Mouse (Mus musculus) lung, embryonic 15.5 days (tissue): ENCODE measurements around the gene Fmnl2. TPM values are rescaled to one million over a fixed set of nuclear protein-coding genes. Genes with fewer than 3 reads are reported as not detected.

ENCODE experiments used
- ATAC-seq: fragments of 200-750 bp; cut with Nextera tagmentation; 2 replicates; pipeline ENCODE4 v1.8.0; 2017; ENCODE audit warnings: moderate number of reproducible peaks, borderline replicate concordance; ENCODE audit not compliant: low FRiP score, low TSS enrichment; ENCODE audit errors: extremely low read depth
- H3K27ac ChIP-seq: fragments of 300-500 bp; sonication (generic); 2 replicates; pipeline ENCODE4 v1.5.1; 2015; ENCODE audit warnings: moderate library complexity, mild to moderate bottlenecking, inconsistent platforms
- H3K27me3 ChIP-seq: fragments of 300-500 bp; sonication (generic); 2 replicates; pipeline ENCODE4 v1.6.1; 2015; ENCODE audit warnings: inconsistent platforms
- H3K36me3 ChIP-seq: fragments of 300-500 bp; sonication (generic); 2 replicates; pipeline ENCODE4 v1.6.1; 2015; ENCODE audit warnings: inconsistent platforms
- H3K4me1 ChIP-seq: fragments of 300-500 bp; sonication (generic); 2 replicates; pipeline ENCODE4 v1.6.1; 2015; ENCODE audit warnings: inconsistent platforms
- H3K4me2 ChIP-seq: fragments of 300-500 bp; sonication (generic); 2 replicates; pipeline ENCODE4 v1.6.1; 2015; ENCODE audit warnings: inconsistent platforms, mild to moderate bottlenecking, moderate library complexity
- H3K4me3 ChIP-seq: fragments of 300-500 bp; sonication (generic); 2 replicates; pipeline ENCODE4 v1.5.1; 2015; ENCODE audit warnings: mild to moderate bottlenecking, inconsistent platforms
- H3K9ac ChIP-seq: fragments of 300-500 bp; sonication (generic); 2 replicates; pipeline ENCODE4 v1.6.1; 2015; ENCODE audit warnings: inconsistent platforms
- H3K9me3 ChIP-seq: fragments of 300-500 bp; sonication (generic); 2 replicates; pipeline ENCODE4 v1.6.1; 2016; ENCODE audit warnings: inconsistent platforms
- WGBS: fragments of 180-500 bp; shearing (Covaris S2); methylation state at CpG from one replicate; pipeline ENCODE4 v1.1.7; 2015; 5-methylcytosine and 5-hydroxymethylcytosine counted together
- polyA plus RNA-seq: library from polyadenylated mRNA; unstranded; fragments of >200 nt; fragmentation: Nextera tagmentation; extraction: Ambion mirVana; gene quantifications from 2 replicates; pipeline ENCODE4 v1.2.1, GENCODE M21; 2015

Fmnl2 gene
- polyA plus RNA-seq, 1 experiment from 2014 or later, result 3.7 TPM

DNA sequence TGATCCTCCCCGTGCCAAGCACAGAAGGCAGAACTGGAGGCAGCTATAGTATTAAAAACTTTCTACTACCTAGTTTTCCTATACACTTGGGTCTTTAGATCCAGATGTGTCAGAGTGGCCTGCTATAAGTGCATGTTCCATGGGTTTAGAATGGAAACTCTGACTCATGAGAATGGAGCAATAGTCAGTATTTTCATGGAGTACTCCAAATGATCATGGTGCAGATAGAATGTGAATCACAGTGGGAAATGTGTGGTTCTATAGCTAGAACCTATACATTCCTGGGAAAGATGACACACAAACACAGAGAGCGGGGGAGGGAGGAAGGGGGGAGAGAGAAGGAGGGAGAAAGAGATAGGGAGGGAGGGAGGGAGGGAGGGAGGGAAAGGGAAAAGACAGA is 13.8 kb upstream of the Fmnl2 start:
- Histone ChIP-seq H3K9me3 (no peaks in the 10 kb centered on the region), H3K4me2 (no peak overlapping the region), H3K4me3 (no peak overlapping the region), H3K27me3 (no peaks in the 10 kb centered on the region; the same call in none of the 2 replicates), H3K27ac (no peak overlapping the region), H3K4me1 (0 out of 2 replicates have a peak, but pooled peaks cover 7% of the 10 kb centered on the region), H3K36me3 (no peaks in the 10 kb centered on the region), H3K9ac (no peak overlapping the region)
- ATAC-seq, result no peak
- 77% methylated on average over 2 of the region's 2 CpGs for WGBS

DNA sequence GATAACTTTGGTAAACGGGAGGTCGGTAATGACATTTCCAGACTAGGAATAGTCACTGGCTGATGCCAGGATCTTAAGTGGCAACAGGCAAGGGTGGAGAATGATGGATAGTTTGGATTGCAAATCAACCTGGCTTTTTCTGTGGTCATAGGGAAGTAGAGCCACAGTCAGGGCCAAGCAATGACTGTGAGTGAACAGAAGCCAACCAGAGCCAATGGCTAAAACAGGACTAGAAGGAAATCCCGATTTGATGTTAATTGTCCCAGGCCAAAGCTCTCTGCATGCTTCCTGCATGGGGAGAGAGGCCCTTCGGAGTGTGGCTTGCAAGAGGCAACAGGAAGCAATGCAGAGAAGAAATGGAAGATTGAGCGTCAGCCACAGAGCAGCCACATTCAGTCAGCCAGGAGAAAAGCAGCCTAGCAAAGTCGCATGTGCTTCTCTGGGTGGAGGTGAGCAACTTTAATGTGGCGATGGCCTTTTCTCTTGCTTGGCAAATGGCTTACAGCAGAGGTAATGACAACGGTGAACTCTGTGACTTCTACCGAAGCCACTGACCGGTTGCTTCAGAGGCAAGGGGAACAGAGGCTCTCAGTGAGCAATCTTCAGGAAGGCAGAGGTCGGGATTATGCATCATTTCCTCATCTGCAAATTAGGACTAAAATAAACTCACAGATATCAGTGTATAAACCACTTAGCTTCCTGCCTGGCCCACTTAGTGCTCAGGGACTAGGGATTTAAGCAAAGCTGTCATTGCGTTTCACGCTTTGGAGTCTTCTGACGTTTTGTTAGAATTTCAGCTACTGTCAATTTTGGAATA is 12.5 kb upstream of the Fmnl2 start:
- H3K9ac ChIP-seq, result no peak overlapping the region
- no peak overlapping the region for H3K4me2 ChIP-seq
- no peak for ATAC-seq
- no peak overlapping the region for H3K4me3 ChIP-seq
- H3K36me3 ChIP-seq, result no peaks in the 10 kb centered on the region
- 48% methylated on average over 14 of the region's 14 CpGs for WGBS
- H3K9me3 ChIP-seq, result no peaks in the 10 kb centered on the region
- 0 out of 2 replicates have a peak, but pooled peaks cover 3% of the 10 kb centered on the region for H3K4me1 ChIP-seq
- no peak overlapping the region for H3K27ac ChIP-seq
- H3K27me3 ChIP-seq, result no peaks in the 10 kb centered on the region; the same call in none of the 2 replicates

DNA sequence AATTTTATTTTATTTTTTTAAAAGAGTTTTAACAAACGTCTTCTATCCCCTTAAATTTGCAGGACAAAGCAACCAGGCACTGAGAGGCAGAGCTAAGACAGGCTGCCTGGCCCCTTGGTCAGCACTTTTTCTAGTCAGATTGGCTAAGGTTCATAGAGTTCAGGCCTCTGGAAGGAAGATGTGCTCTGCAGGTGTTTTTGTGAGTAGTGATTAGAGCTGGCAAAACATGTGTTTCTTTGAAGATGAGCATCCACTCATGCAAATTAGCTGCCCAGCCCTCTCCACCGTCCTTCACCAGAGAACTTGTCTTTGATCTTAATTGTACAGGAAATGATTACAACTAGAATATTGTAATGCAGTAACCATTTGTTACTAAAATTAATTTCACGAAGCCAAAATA is 11.2 kb upstream of the Fmnl2 start:
- no peak for ATAC-seq
- Histone ChIP-seq H3K4me3 (no peak overlapping the region), H3K36me3 (no peaks in the 10 kb centered on the region), H3K9ac (no peak overlapping the region), H3K4me1 (no peaks in the 10 kb centered on the region), H3K9me3 (no peaks in the 10 kb centered on the region), H3K27ac (no peak overlapping the region), H3K4me2 (no peak overlapping the region), H3K27me3 (no peaks in the 10 kb centered on the region; the same call in none of the 2 replicates)
- WGBS, result 55% methylated on average over 3 of the region's 3 CpGs

DNA sequence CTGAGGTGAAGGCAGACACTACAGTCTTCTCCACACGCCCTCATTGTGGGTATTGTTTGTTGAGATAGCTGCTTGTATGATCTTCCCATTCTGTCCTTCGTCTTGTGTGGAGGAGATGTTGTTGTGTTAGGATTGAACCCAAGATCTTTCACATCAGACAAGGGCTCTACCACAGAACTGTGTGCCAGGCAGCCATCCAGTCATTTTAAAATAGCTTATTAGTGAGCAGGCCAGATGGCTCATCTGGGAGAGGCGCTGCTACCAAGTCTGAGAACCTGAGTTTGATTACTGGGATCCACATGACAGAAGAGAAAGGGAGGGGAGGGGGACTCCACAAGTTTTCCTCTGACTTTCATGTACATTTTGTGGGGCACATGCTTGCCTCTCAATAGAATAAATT is 8.6 kb upstream of the Fmnl2 start:
- WGBS, result 58% methylated on average over 3 of the region's 3 CpGs
- Histone ChIP-seq H3K4me3 (no peak overlapping the region), H3K27me3 (no peaks in the 10 kb centered on the region; the same call in 1 of the 2 replicates), H3K4me2 (no peak overlapping the region), H3K9me3 (no peaks in the 10 kb centered on the region), H3K36me3 (no peaks in the 10 kb centered on the region), H3K4me1 (no peaks in the 10 kb centered on the region), H3K27ac (no peak overlapping the region), H3K9ac (no peak overlapping the region)
- no peak for ATAC-seq

DNA sequence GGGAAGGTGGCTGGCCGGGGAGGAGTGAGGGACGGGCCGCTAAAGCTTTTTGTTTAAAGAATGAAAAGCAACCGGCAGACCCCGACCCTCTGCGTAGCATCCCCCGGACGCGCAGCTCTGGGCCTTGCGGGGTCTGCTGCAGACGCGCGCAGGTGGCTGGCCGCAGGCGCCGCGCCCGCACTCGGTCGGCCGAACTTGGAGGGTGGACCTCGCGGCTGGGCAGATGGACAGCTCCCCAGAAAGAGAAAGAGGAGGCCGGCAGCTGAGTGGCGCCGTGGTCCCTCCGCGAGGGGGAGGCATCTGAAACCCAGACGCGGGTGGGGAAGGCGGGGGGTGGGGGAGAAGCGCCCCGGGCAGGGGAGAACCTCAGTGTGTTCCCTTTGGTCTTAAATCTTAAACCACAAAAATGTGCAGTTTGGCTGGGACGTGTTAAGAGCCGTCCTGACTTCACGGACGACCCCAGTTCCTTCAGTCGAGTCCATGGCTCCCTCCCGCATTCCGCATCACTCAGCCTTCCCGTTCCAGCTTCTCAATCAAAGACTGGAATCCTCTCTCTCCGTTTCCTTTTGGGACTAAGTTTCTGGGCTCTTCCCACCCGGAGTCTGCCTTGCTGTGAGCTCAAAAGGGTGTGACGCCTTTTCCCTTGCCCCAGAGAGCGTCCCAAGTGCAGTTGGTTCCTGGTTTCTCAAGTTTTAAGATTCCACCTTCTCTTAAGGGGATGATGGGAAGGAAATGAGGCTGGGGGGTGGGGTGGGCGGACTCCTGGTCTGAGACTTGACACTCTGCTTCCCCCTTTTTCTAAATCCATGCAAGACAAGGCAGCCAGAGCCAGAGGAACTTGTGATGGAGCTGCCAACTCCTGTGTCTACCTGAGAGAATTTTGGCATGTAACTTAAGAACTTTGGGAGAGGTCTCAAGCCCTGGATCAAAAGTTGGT is 1.1 kb downstream of the Fmnl2 start:
- no peaks in the 10 kb centered on the region for H3K27me3 ChIP-seq
- no peaks in the 10 kb centered on the region for H3K36me3 ChIP-seq
- peak overlapping the region; percentile 80 for H3K4me3 ChIP-seq
- peak overlapping the region; percentile 65 for H3K27ac ChIP-seq
- H3K4me1 ChIP-seq, result peaks cover 28% of the 10 kb centered on the region
- H3K9ac ChIP-seq, result peak overlapping the region; percentile 79
- peak overlapping the region; percentile 99 for H3K4me2 ChIP-seq
- H3K9me3 ChIP-seq, result no peaks in the 10 kb centered on the region
- ATAC-seq, result peak; percentile 26; the same call in 1 of the 2 replicates
- under 1% methylated on average over 45 of the region's 46 CpGs for WGBS

DNA sequence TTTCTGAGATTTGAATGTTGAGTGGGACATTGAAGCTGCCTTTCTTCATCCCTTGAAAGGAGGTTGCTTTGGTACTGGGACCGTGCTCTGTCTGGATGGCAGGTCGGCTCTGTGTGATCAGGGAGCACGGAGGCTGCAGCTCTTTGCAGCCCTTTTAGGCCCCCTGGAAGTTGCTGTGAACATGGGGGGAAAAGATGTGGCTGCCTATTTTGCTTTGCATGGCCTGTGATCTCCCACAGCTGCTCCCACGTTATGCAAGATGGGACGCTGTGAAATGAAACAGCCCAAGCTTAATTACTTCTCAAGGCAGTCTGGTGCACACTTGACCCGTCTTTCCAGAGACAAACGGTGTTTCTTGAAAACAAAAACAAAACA is 1.8 kb downstream of the Fmnl2 start:
- Histone ChIP-seq H3K4me2 (peak overlapping the region; percentile 99), H3K4me1 (peaks cover 28% of the 10 kb centered on the region), H3K36me3 (no peaks in the 10 kb centered on the region), H3K9me3 (no peaks in the 10 kb centered on the region), H3K27me3 (no peaks in the 10 kb centered on the region), H3K27ac (no peak overlapping the region), H3K9ac (0 out of 2 replicates have a peak overlapping the region, but pooled peaks have one; percentile 79), H3K4me3 (peak overlapping the region; percentile 80)
- WGBS, result 14% methylated on average over 7 of the region's 7 CpGs
- ATAC-seq, result no peak

DNA sequence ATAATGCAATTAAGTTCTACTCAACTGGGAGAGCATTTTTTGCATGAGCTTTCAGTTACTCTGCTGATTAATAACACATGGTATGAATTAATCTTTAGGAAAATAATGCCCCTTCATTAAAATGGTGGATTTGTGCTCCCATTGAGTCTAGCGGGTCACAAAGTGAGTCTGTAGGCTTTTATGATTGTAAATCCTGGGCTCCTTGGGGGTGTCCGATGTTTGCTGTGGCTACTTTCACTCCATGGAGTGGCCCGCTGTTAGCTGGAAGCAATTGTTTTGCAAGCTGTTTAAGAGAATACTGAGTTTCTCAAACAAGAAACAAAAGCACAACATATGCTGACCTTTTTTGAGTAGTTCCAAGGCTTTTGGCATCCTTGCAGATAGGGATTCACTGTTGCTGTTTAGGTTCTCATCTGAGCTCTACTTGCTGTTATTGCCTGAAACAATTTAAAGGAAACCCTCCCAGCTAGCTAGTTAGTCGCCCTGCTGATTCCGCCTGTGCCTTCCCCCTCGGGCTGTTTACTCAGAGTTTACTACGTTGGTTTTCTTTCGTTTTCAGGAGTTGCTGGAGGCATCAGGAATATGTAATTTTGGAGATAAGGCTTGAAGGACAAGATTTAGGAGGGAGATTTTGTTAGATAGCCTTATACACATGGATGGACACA is 2.6 kb downstream of the Fmnl2 start:
- H3K27ac ChIP-seq, result no peak overlapping the region
- ATAC-seq, result no peak
- no peak overlapping the region; the same call in 1 of the 2 replicates for H3K4me3 ChIP-seq

DNA sequence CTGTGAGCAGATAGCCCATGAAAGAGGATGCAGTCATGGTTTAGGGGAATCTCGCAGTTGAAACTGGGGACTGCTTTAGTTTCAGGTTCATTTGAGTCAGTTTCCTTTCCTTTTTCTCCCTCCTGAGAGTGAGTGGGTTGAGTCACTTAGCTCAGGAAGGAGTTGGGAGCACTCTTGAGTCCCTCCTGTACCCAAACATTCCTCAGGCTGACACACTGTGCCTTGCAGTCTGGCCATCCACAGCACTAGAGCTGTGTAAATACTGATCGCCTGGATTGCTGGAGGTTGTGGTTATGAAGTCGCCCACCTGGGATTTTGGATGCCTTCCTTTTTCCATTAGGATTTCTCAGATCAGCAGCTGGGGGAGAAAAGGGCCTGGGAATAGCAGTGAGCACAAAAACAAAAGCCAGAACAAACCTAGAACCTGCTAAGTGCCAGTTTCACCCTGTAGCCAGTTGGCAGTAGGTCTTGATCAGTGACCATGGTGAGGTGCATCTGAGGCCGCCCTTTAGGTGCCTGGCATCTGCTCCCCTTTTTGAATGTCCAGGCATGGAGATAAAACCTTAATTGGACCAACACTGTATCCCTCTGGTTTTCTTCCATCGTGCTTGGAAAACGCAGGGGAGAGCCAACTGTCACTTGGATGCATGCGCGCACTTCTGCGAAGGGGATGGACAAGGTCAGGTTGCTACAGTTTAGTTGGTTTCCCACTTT is 4.5 kb downstream of the Fmnl2 start:
- H3K4me1 ChIP-seq, result peaks cover 31% of the 10 kb centered on the region
- H3K9ac ChIP-seq, result no peak overlapping the region
- 75% methylated on average over 9 of the region's 9 CpGs for WGBS
- ATAC-seq, result no peak
- H3K27ac ChIP-seq, result no peak overlapping the region
- no peaks in the 10 kb centered on the region for H3K27me3 ChIP-seq
- H3K4me3 ChIP-seq, result no peak overlapping the region
- no peaks in the 10 kb centered on the region for H3K9me3 ChIP-seq
- peak overlapping the region; percentile 21 for H3K4me2 ChIP-seq
- H3K36me3 ChIP-seq, result no peaks in the 10 kb centered on the region

More for the DNA sequence above, 2.6 kb downstream of the Fmnl2 start:
- Histone ChIP-seq H3K9me3 (no peaks in the 10 kb centered on the region), H3K9ac (no peak overlapping the region), H3K36me3 (no peaks in the 10 kb centered on the region), H3K4me2 (peak overlapping the region; percentile 99; the same call in 1 of the 2 replicates), H3K4me1 (peaks cover 28% of the 10 kb centered on the region), H3K27me3 (no peaks in the 10 kb centered on the region)
- 43% methylated on average over 8 of the region's 8 CpGs for WGBS

DNA sequence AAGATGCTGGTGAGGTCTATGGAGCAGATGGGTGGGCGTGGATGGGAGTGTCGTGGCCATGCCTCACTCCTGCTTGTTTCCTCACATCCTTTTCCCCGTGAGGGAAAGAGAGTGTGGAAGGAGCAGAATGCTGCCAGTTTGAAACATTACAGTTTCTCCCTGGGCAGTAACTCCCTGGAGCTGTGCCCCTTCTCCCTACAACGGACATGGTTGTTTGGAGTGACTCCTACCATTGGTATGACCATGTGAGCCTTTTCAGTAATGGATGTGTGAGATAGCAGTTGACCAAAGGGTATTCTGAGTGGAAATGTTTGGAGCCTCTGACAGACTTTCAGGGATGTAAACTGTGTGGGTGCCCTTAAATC is 5.1 kb downstream of the Fmnl2 start:
- ATAC-seq, result no peak
- Histone ChIP-seq H3K9ac (no peak overlapping the region), H3K9me3 (no peaks in the 10 kb centered on the region), H3K4me3 (no peak overlapping the region), H3K27me3 (no peaks in the 10 kb centered on the region), H3K4me2 (no peak overlapping the region), H3K36me3 (no peaks in the 10 kb centered on the region), H3K27ac (no peak overlapping the region), H3K4me1 (peaks cover 30% of the 10 kb centered on the region)
- WGBS, result 58% methylated on average over 4 of the region's 4 CpGs

DNA sequence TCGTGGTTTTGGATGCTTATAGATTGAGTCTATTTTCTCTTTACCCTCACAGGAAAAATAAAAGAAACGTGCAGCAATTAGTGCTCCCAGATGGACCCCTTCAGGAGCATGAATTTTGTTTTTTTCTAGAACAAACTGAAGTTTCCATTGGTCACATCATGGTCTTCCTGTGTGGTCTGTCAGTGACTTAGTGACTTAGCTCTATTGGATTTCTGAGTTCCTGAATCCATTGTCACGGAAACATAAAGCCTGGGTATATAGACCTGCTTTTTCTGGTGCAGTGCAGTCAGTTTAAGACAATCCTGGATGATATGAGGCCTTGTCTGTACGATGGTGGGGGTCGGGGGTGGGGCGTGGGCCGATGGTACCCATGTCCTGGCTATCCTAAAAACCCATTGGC is 7.0 kb downstream of the Fmnl2 start:
- no peak overlapping the region for H3K4me2 ChIP-seq
- no peak for ATAC-seq
- 89% methylated on average over 7 of the region's 7 CpGs for WGBS
- H3K4me1 ChIP-seq, result peaks cover 33% of the 10 kb centered on the region
- no peaks in the 10 kb centered on the region for H3K9me3 ChIP-seq
- H3K9ac ChIP-seq, result no peak overlapping the region
- H3K27ac ChIP-seq, result no peak overlapping the region
- H3K27me3 ChIP-seq, result no peaks in the 10 kb centered on the region
- no peaks in the 10 kb centered on the region for H3K36me3 ChIP-seq
- no peak overlapping the region for H3K4me3 ChIP-seq

DNA sequence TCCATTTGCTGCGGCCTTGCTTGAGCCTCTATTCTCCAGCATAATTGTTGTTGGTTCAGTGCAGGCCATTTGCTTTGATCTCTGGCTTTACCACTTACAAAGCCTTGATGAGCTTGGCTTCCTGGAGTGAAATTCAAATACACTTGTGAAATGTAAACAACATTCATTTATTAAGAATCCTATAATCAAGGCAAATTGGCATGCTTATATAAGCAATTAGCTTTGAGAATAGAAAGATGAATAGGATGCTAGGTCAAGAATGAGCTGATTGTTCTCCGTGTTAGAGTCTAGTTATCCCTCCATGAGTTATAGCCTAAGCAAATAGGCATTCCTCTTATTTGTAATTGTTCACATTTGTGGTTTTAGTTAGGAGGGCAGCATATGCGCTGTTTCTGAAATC is 8.5 kb downstream of the Fmnl2 start:
- Histone ChIP-seq H3K4me1 (peaks cover 22% of the 10 kb centered on the region; the same call in 1 of the 2 replicates), H3K9me3 (no peaks in the 10 kb centered on the region), H3K4me3 (no peak overlapping the region), H3K27me3 (no peaks in the 10 kb centered on the region), H3K36me3 (no peaks in the 10 kb centered on the region), H3K9ac (no peak overlapping the region), H3K27ac (no peak overlapping the region), H3K4me2 (no peak overlapping the region)
- WGBS, result 52% methylated on average over 3 of the region's 3 CpGs
- no peak for ATAC-seq
